Mouse (Mus musculus) neural tube, embryonic 14.5 days (tissue): ENCODE measurements around the gene Rbm19. TPM values are rescaled to one million over a fixed set of nuclear protein-coding genes. Genes with fewer than 3 reads are reported as not detected.

Experiments used
- ATAC-seq: fragments of 200-750 bp; cut with Nextera tagmentation; 2 replicates; pipeline ENCODE4 v1.8.0; 2017; ENCODE audit warnings: low read depth, mild to moderate bottlenecking, moderate TSS enrichment, moderate library complexity
- H3K27ac ChIP-seq: fragments of 300-500 bp; sonication (generic); 2 replicates; pipeline ENCODE4 v1.5.1; 2014; ENCODE audit warnings: low read depth, mild to moderate bottlenecking, control low read depth, low read length, moderate library complexity, mixed read lengths
- H3K27me3 ChIP-seq: fragments of 300-500 bp; sonication (generic); 2 replicates; pipeline ENCODE4 v1.6.1; 2014; ENCODE audit warnings: low read length; ENCODE audit not compliant: control insufficient read depth, insufficient read depth
- H3K36me3 ChIP-seq: fragments of 300-500 bp; sonication (generic); 2 replicates; pipeline ENCODE4 v1.6.1; 2014; ENCODE audit warnings: low read length, mixed read lengths; ENCODE audit not compliant: control insufficient read depth, insufficient read depth
- H3K4me1 ChIP-seq: fragments of 300-500 bp; sonication (generic); 2 replicates; pipeline ENCODE4 v1.6.1; 2014; ENCODE audit warnings: low read length; ENCODE audit not compliant: control insufficient read depth, insufficient read depth
- H3K4me2 ChIP-seq: fragments of 300-500 bp; sonication (generic); 2 replicates; pipeline ENCODE4 v1.6.1; 2014; ENCODE audit warnings: mild to moderate bottlenecking, low read depth, low read length, control low read depth
- H3K4me3 ChIP-seq: fragments of 300-500 bp; sonication (generic); 2 replicates; pipeline ENCODE4 v1.5.1; 2014; ENCODE audit warnings: low read depth, low read length, control low read depth, mixed read lengths
- H3K9ac ChIP-seq: fragments of 300-500 bp; sonication (generic); replicated peaks from 2 replicates; pipeline ENCODE4 v1.6.1; 2014; ENCODE audit warnings: low read depth, mild to moderate bottlenecking, control low read depth, low read length, mixed read lengths
- H3K9me3 ChIP-seq: fragments of 300-500 bp; sonication (generic); 2 replicates; pipeline ENCODE4 v1.6.1; 2016; ENCODE audit warnings: low read length; ENCODE audit not compliant: control insufficient read depth
- WGBS: fragments of 180-500 bp; shearing (Covaris S2); extraction: QIAGEN DNeasy Blood & Tissue Kit; methylation state at CpG from one replicate; pipeline ENCODE4 v1.1.7; 2014; 5-methylcytosine and 5-hydroxymethylcytosine counted together
- polyA plus RNA-seq: library from polyadenylated mRNA; unstranded; fragments of >200 nt; fragmentation: Nextera tagmentation; extraction: Ambion mirVana; gene quantifications from 2 replicates; pipeline ENCODE4 v1.2.1, GENCODE M21; 2014

The Rbm19 gene
- polyA plus RNA-seq, 1 experiment from 2014 or later, result 14.7 TPM

GRCm38 (mm10) chr5:120165061-120165942 is 49.0 kb downstream of the Rbm19 start:
- Histone ChIP-seq H3K4me2 (no peak overlapping the region), H3K27me3 (no peaks in the 10 kb centered on the region), H3K9me3 (no peaks in the 10 kb centered on the region), H3K27ac (no peak overlapping the region), H3K4me1 (no peaks in the 10 kb centered on the region), H3K36me3 (no peaks in the 10 kb centered on the region), H3K9ac (no peak overlapping the region), H3K4me3 (no peak overlapping the region)
- WGBS, result 79% methylated on average over 9 of the region's 9 CpGs
- ATAC-seq, result no peak

GRCm38 (mm10) chr5:120167787-120168325 is 51.6 kb downstream of the Rbm19 start:
- Histone ChIP-seq H3K4me2 (no peak overlapping the region), H3K27me3 (no peaks in the 10 kb centered on the region), H3K36me3 (no peaks in the 10 kb centered on the region), H3K27ac (no peak overlapping the region), H3K9ac (no peak overlapping the region), H3K4me3 (no peak overlapping the region), H3K9me3 (no peaks in the 10 kb centered on the region), H3K4me1 (0 out of 2 replicates have a peak, but pooled peaks cover 5% of the 10 kb centered on the region)
- WGBS, result 73% methylated on average over 13 of the region's 13 CpGs
- ATAC-seq, result no peak

- H3K36me3 ChIP-seq, result no peaks in the 10 kb centered on the region
- WGBS, result 55% methylated on average over 18 of the region's 18 CpGs
- 0 out of 2 replicates have a peak, but pooled peaks cover 5% of the 10 kb centered on the region for H3K4me1 ChIP-seq
- H3K27ac ChIP-seq, result peak overlapping the region; percentile 22; the same call in 1 of the 2 replicates
- H3K4me3 ChIP-seq, result no peak overlapping the region
- H3K9me3 ChIP-seq, result no peaks in the 10 kb centered on the region
- no peak for ATAC-seq
- no peak overlapping the region for H3K9ac ChIP-seq
- H3K27me3 ChIP-seq, result no peaks in the 10 kb centered on the region
- H3K4me2 ChIP-seq, result no peak overlapping the region
Observed at GRCm38 (mm10) chr5:120171865-120172728, 55.8 kb downstream of the Rbm19 start.

- Histone ChIP-seq H3K4me2 (no peak overlapping the region), H3K27ac (no peak overlapping the region), H3K4me3 (no peak overlapping the region), H3K27me3 (no peaks in the 10 kb centered on the region), H3K9ac (no peak overlapping the region), H3K4me1 (0 out of 2 replicates have a peak, but pooled peaks cover 5% of the 10 kb centered on the region), H3K9me3 (no peaks in the 10 kb centered on the region), H3K36me3 (no peaks in the 10 kb centered on the region)
- WGBS, result 80% methylated on average over 8 of the region's 8 CpGs
- no peak for ATAC-seq
Observed at GRCm38 (mm10) chr5:120172729-120173101, 56.5 kb downstream of the Rbm19 start.

- Histone ChIP-seq H3K27ac (peak overlapping the region; percentile 13; the same call in 1 of the 2 replicates), H3K9ac (no peak overlapping the region), H3K4me1 (peaks cover 14% of the 10 kb centered on the region; the same call in 1 of the 2 replicates), H3K27me3 (no peaks in the 10 kb centered on the region), H3K4me2 (no peak overlapping the region), H3K36me3 (no peaks in the 10 kb centered on the region), H3K4me3 (no peak overlapping the region), H3K9me3 (no peaks in the 10 kb centered on the region)
- ATAC-seq, result peak; percentile 50
- WGBS, result 60% methylated on average over 7 of the region's 7 CpGs
Observed at GRCm38 (mm10) chr5:120174317-120174716, 58.1 kb downstream of the Rbm19 start.

- Histone ChIP-seq H3K27me3 (no peaks in the 10 kb centered on the region), H3K4me2 (no peak overlapping the region), H3K27ac (0 out of 2 replicates have a peak overlapping the region, but pooled peaks have one; percentile 18), H3K4me1 (peaks cover 19% of the 10 kb centered on the region; the same call in 1 of the 2 replicates), H3K36me3 (no peaks in the 10 kb centered on the region), H3K9me3 (no peaks in the 10 kb centered on the region), H3K9ac (no peak overlapping the region), H3K4me3 (no peak overlapping the region)
- no peak for ATAC-seq
- WGBS, result 97% methylated on average over 8 of the region's 8 CpGs
Observed at GRCm38 (mm10) chr5:120175217-120175616, 59.0 kb downstream of the Rbm19 start.

- Histone ChIP-seq H3K4me3 (no peak overlapping the region), H3K27ac (no peak overlapping the region), H3K27me3 (no peaks in the 10 kb centered on the region), H3K9me3 (no peaks in the 10 kb centered on the region), H3K9ac (no peak overlapping the region), H3K4me2 (no peak overlapping the region), H3K4me1 (peaks cover 19% of the 10 kb centered on the region; the same call in 1 of the 2 replicates), H3K36me3 (no peaks in the 10 kb centered on the region)
- ATAC-seq, result no peak
- WGBS, result 89% methylated on average over 13 of the region's 13 CpGs
Observed at GRCm38 (mm10) chr5:120176246-120177065, 60.2 kb downstream of the Rbm19 start.

GRCm38 (mm10) chr5:120177066-120177340 is 60.7 kb downstream of the Rbm19 start:
- Histone ChIP-seq H3K4me2 (no peak overlapping the region), H3K4me3 (no peak overlapping the region), H3K36me3 (no peaks in the 10 kb centered on the region), H3K27me3 (no peaks in the 10 kb centered on the region), H3K9ac (no peak overlapping the region), H3K4me1 (peaks cover 19% of the 10 kb centered on the region; the same call in 1 of the 2 replicates), H3K9me3 (no peaks in the 10 kb centered on the region), H3K27ac (no peak overlapping the region)
- no peak for ATAC-seq
- WGBS, result 96% methylated on average over 4 of the region's 4 CpGs
